Mouse (Mus musculus): ENCODE results near the gene Kcnmb3.
"Not testable (repeated sequence)": the region's sequence is repeated elsewhere in the genome, so short reads cannot be mapped to it uniquely, and the experiment has no call there.

Gene Kcnmb3

GRCm38 (mm10) chr3:32434016-32434415, 58.0 kb downstream of the Kcnmb3 start:
- DNase-seq (ENCODE audit: low spot score in 2 of 2): no peak

GRCm38 (mm10) chr3:32430394-32430793, 61.6 kb downstream of the Kcnmb3 start:
- no peak for DNase-seq (ENCODE audit: low spot score in 2 of 2)

GRCm38 (mm10) chr3:32429351-32429750, 62.7 kb downstream of the Kcnmb3 start:
- not testable (repeated sequence) for DNase-seq (ENCODE audit: low spot score in 2 of 2)

- DNase-seq (ENCODE audit: low spot score in 2 of 2): no peak
Observed at GRCm38 (mm10) chr3:32428921-32429320, 63.1 kb downstream of the Kcnmb3 start.

GRCm38 (mm10) chr3:32428361-32428760, 63.7 kb downstream of the Kcnmb3 start:
- DNase-seq (ENCODE audit: low spot score in 2 of 2): no peak

GRCm38 (mm10) chr3:32427695-32428094, 64.3 kb downstream of the Kcnmb3 start:
- no peak for DNase-seq (ENCODE audit: low spot score in 2 of 2)
